Mouse (Mus musculus): ENCODE results near the gene En2. TPM values are rescaled to one million over a fixed set of nuclear protein-coding genes. Genes with fewer than 3 reads are reported as not detected.

En2 gene
- polyA plus RNA-seq, 1 experiment from 2014 or later, result 0.04 TPM

- H3K27ac ChIP-seq, result no peak overlapping the region
Measured at GRCm38 (mm10) chr5:28173674-28174073, 8.2 kb downstream of the En2 start.

GRCm38 (mm10) chr5:28174086-28174485 is 8.6 kb downstream of the En2 start:
- Histone ChIP-seq H3K27ac (no peak overlapping the region), H3K4me2 (no peak overlapping the region)
- WGBS, result 1% methylated on average over 9 of the region's 9 CpGs

More at GRCm38 (mm10) chr5:28173674-28174073, 8.2 kb downstream of the En2 start:
- no peak for ATAC-seq
- Histone ChIP-seq H3K9me3 (replicated peaks) (no peaks in the 10 kb centered on the region), H3K4me3 (no peak overlapping the region), H3K4me1 (peaks cover 8% of the 10 kb centered on the region; the same call in 1 of the 2 replicates), H3K9ac (no peak overlapping the region), H3K36me3 (ENCODE audit: poor library complexity, severe bottlenecking) (no peaks in the 10 kb centered on the region), H3K27me3 (peaks cover 96% of the 10 kb centered on the region), H3K4me2 (no peak overlapping the region)
- 5% methylated on average over 1 of the region's 1 CpGs for WGBS

GRCm38 (mm10) chr5:28174876-28175569 is 9.5 kb downstream of the En2 start:
- WGBS, result under 1% methylated on average over 24 of the region's 24 CpGs
- H3K27ac ChIP-seq, result no peak overlapping the region
- H3K36me3 ChIP-seq (ENCODE audit: poor library complexity, severe bottlenecking), result no peaks in the 10 kb centered on the region
- H3K4me3 ChIP-seq, result no peak overlapping the region; the same call in 1 of the 2 replicates
- peaks cover 96% of the 10 kb centered on the region for H3K27me3 ChIP-seq
- 0 out of 2 replicates have a peak, but pooled peaks have one; percentile 19 for ATAC-seq
- H3K4me2 ChIP-seq, result no peak overlapping the region
- no peak overlapping the region for H3K9ac ChIP-seq
- H3K4me1 ChIP-seq, result peaks cover 8% of the 10 kb centered on the region; the same call in 1 of the 2 replicates
- H3K9me3 ChIP-seq (replicated peaks), result no peaks in the 10 kb centered on the region

More at GRCm38 (mm10) chr5:28174086-28174485, 8.6 kb downstream of the En2 start:
- ATAC-seq, result no peak
- H3K4me1 ChIP-seq, result peaks cover 8% of the 10 kb centered on the region; the same call in 1 of the 2 replicates
- H3K27me3 ChIP-seq, result peaks cover 96% of the 10 kb centered on the region
- no peaks in the 10 kb centered on the region for H3K36me3 ChIP-seq (ENCODE audit: poor library complexity, severe bottlenecking)
- no peaks in the 10 kb centered on the region for H3K9me3 ChIP-seq (replicated peaks)
- no peak overlapping the region for H3K9ac ChIP-seq
- H3K4me3 ChIP-seq, result no peak overlapping the region

GRCm38 (mm10) chr5:28175570-28175919 is 10.1 kb downstream of the En2 start:
- 1% methylated on average over 10 of the region's 10 CpGs for WGBS
- ATAC-seq, result no peak
- no peak overlapping the region for H3K4me3 ChIP-seq
- H3K36me3 ChIP-seq (ENCODE audit: poor library complexity, severe bottlenecking), result no peaks in the 10 kb centered on the region
- no peak overlapping the region for H3K9ac ChIP-seq
- H3K27ac ChIP-seq, result no peak overlapping the region
- H3K9me3 ChIP-seq (replicated peaks), result no peaks in the 10 kb centered on the region
- no peak overlapping the region for H3K4me2 ChIP-seq
- H3K4me1 ChIP-seq, result peaks cover 8% of the 10 kb centered on the region; the same call in 1 of the 2 replicates
- H3K27me3 ChIP-seq, result peaks cover 98% of the 10 kb centered on the region

- Histone ChIP-seq H3K9me3 (replicated peaks) (no peaks in the 10 kb centered on the region), H3K36me3 (ENCODE audit: poor library complexity, severe bottlenecking) (no peaks in the 10 kb centered on the region), H3K27ac (no peak overlapping the region), H3K9ac (no peak overlapping the region), H3K27me3 (peaks cover 98% of the 10 kb centered on the region), H3K4me3 (no peak overlapping the region), H3K4me1 (peaks cover 8% of the 10 kb centered on the region; the same call in 1 of the 2 replicates), H3K4me2 (no peak overlapping the region)
- 7% methylated on average over 4 of the region's 4 CpGs for WGBS
- no peak for ATAC-seq
Measured at GRCm38 (mm10) chr5:28176023-28176422, 10.5 kb downstream of the En2 start.

- Histone ChIP-seq H3K4me3 (no peak overlapping the region), H3K27ac (no peak overlapping the region), H3K36me3 (ENCODE audit: poor library complexity, severe bottlenecking) (no peaks in the 10 kb centered on the region), H3K27me3 (peaks cover 99% of the 10 kb centered on the region), H3K4me1 (peaks cover 8% of the 10 kb centered on the region; the same call in 1 of the 2 replicates), H3K9ac (no peak overlapping the region), H3K9me3 (replicated peaks) (no peaks in the 10 kb centered on the region), H3K4me2 (no peak overlapping the region)
- 0% methylated on average over 2 of the region's 2 CpGs for WGBS
- ATAC-seq, result no peak
Measured at GRCm38 (mm10) chr5:28176585-28176984, 11.1 kb downstream of the En2 start.

GRCm38 (mm10) chr5:28178322-28178721 is 12.8 kb downstream of the En2 start:
- peaks cover 99% of the 10 kb centered on the region for H3K27me3 ChIP-seq

GRCm38 (mm10) chr5:28179237-28179790 is 13.8 kb downstream of the En2 start:
- no peaks in the 10 kb centered on the region for H3K9me3 ChIP-seq (replicated peaks)
- H3K27me3 ChIP-seq, result peaks cover 98% of the 10 kb centered on the region
- H3K9ac ChIP-seq, result no peak overlapping the region
- no peaks in the 10 kb centered on the region for H3K36me3 ChIP-seq (ENCODE audit: poor library complexity, severe bottlenecking)
- ATAC-seq, result no peak
- no peak overlapping the region for H3K4me2 ChIP-seq
- 6% methylated on average over 7 of the region's 7 CpGs for WGBS
- H3K4me1 ChIP-seq, result peaks cover 8% of the 10 kb centered on the region; the same call in 1 of the 2 replicates
- no peak overlapping the region for H3K27ac ChIP-seq
- H3K4me3 ChIP-seq, result no peak overlapping the region

More at GRCm38 (mm10) chr5:28178322-28178721, 12.8 kb downstream of the En2 start:
- Histone ChIP-seq H3K27ac (no peak overlapping the region), H3K9ac (no peak overlapping the region), H3K4me1 (peaks cover 8% of the 10 kb centered on the region; the same call in 1 of the 2 replicates), H3K9me3 (replicated peaks) (no peaks in the 10 kb centered on the region), H3K4me2 (no peak overlapping the region), H3K4me3 (no peak overlapping the region), H3K36me3 (ENCODE audit: poor library complexity, severe bottlenecking) (no peaks in the 10 kb centered on the region)
- no peak for ATAC-seq
- 15% methylated on average over 5 of the region's 5 CpGs for WGBS

GRCm38 (mm10) chr5:28191201-28192098 is 26.0 kb downstream of the En2 start:
- Histone ChIP-seq H3K4me2 (no peak overlapping the region), H3K4me1 (no peaks in the 10 kb centered on the region), H3K9ac (no peak overlapping the region), H3K4me3 (no peak overlapping the region), H3K36me3 (ENCODE audit: poor library complexity, severe bottlenecking) (no peaks in the 10 kb centered on the region), H3K27ac (no peak overlapping the region), H3K27me3 (peaks cover 44% of the 10 kb centered on the region), H3K9me3 (replicated peaks) (no peaks in the 10 kb centered on the region)
- 12% methylated on average over 3 of the region's 3 CpGs for whole genome bisulfite sequencing
- no peak for ATAC-seq

GRCm38 (mm10) chr5:28192099-28192454 is 26.6 kb downstream of the En2 start:
- Histone ChIP-seq H3K9ac (no peak overlapping the region), H3K9me3 (replicated peaks) (no peaks in the 10 kb centered on the region), H3K27me3 (peaks cover 44% of the 10 kb centered on the region), H3K4me3 (no peak overlapping the region), H3K4me2 (no peak overlapping the region), H3K27ac (no peak overlapping the region), H3K4me1 (no peaks in the 10 kb centered on the region), H3K36me3 (ENCODE audit: poor library complexity, severe bottlenecking) (no peaks in the 10 kb centered on the region)
- no peak for ATAC-seq
- WGBS, result 12% methylated on average over 4 of the region's 4 CpGs

- Histone ChIP-seq H3K9me3 (replicated peaks) (no peaks in the 10 kb centered on the region), H3K27ac (no peak overlapping the region), H3K27me3 (peaks cover 38% of the 10 kb centered on the region), H3K36me3 (ENCODE audit: poor library complexity, severe bottlenecking) (no peaks in the 10 kb centered on the region), H3K9ac (no peak overlapping the region), H3K4me1 (no peaks in the 10 kb centered on the region), H3K4me3 (no peak overlapping the region), H3K4me2 (no peak overlapping the region)
- no peak for ATAC-seq
- WGBS, result 68% methylated on average over 2 of the region's 2 CpGs
Measured at GRCm38 (mm10) chr5:28195473-28195872, 30.0 kb downstream of the En2 start.
